ENCODE assay signal across 11 mouse cellular contexts in the genomic region with DNA sequence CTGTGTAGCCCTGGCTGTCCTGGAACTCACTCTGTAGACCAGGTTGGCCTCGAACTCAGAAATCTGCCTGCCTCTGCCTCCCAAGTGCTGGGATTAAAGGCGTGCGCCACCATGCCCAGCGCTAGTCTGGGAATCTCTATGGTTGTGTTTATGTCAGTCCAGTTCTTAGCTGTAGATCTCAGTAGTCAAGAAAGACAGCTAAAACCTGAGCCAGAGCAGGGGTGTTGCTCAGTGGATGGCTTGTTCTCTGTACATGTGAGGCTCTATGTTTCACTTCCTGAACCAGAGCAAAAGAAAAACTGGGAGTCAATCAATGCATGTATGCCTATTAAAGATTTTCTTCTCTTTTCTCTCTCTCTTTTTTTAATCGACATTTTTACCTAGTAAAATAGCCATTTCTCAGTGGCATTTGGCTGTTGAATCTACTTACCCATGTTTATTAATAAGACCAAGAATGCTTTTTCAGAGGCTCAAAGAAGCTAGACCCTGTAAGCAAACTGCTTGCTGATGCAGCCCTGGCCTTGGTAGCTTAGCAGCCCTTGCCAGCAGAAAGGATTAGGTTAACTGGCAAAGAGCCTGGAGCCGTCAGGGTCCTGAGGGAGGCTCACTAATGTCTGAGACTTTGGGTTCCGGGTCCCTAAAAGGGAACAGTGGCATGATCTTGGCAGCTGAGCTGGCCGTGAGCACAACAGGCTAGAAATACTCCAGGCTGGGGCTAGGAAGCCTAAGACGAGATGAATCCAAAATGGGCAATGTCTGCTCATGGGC.
A peak's percentile ranks its signal among the peaks of the same experiment; 100 is the strongest.
DNase-seq lines count a peak whose midpoint lies in the region; ATAC-seq and TF ChIP-seq lines count a peak whose summit lies in the region.
"Had no signal": no experiment of that assay in that cellular context is flagged by ENCODE, and none has a peak within 500 bp of the region (broad histone marks: within the 10 kb centered on the region; RNA-seq: fewer than 3 reads in every experiment).

No protein-coding gene starts in this region.

- no peaks in the 10 kb centered on the region for H3K36me3 ChIP-seq in midbrain, embryonic 12.5 days
- H3K36me3 ChIP-seq in midbrain, embryonic 10.5 days, result no peaks in the 10 kb centered on the region
- H3K36me3 ChIP-seq in forebrain, embryonic 14.5 days (ENCODE audit: control insufficient read depth, insufficient read depth, low read length), result no peaks in the 10 kb centered on the region
- no peaks in the 10 kb centered on the region for H3K36me3 ChIP-seq in midbrain, embryonic 16.5 days (ENCODE audit: control insufficient read depth, insufficient read depth, low read length)
- H3K36me3 ChIP-seq: limb, embryonic 13.5 days had no signal

- WGBS in midbrain, embryonic 12.5 days, result 79% methylated on average over 9 of the region's 9 CpGs
- 82% methylated on average over 9 of the region's 9 CpGs for WGBS in midbrain, embryonic 10.5 days
- WGBS in cerebellum, adult 2 months, result 45% methylated on average over 9 of the region's 9 CpGs
- 46% methylated on average over 9 of the region's 9 CpGs for WGBS in forebrain, embryonic 14.5 days
- 61% methylated on average over 9 of the region's 9 CpGs for WGBS in midbrain, embryonic 16.5 days

- TF ChIP-seq CTCF in cerebellum, adult 2 months (IDR thresholded peaks at IDR 0.05; ENCODE audit: borderline replicate concordance, insufficient read depth, low read depth, low read length), result no peak

- peak overlapping the region; percentile 5; the same call in 1 of the 2 replicates for H3K27ac ChIP-seq in midbrain, embryonic 12.5 days (replicated peaks)
- H3K27ac ChIP-seq in midbrain, embryonic 10.5 days (replicated peaks), result no peak overlapping the region
- H3K27ac ChIP-seq in cerebellum, adult 2 months (ENCODE audit: insufficient read depth, low read length), result peak overlapping the region; percentile 97
- H3K27ac ChIP-seq in forebrain, embryonic 14.5 days (ENCODE audit: low read depth, low read length), result peak overlapping the region; percentile 49; the same call in 1 of the 2 replicates
- H3K27ac ChIP-seq in midbrain, embryonic 16.5 days (ENCODE audit: low read length), result peak overlapping the region; percentile 46; the same call in 1 of the 2 replicates
- H3K27ac ChIP-seq: limb, embryonic 13.5 days had no signal

- H3K4me2 ChIP-seq in midbrain, embryonic 12.5 days (replicated peaks), result no peak overlapping the region
- no peak overlapping the region for H3K4me2 ChIP-seq in forebrain, embryonic 14.5 days (ENCODE audit: low read length)
- no peak overlapping the region for H3K4me2 ChIP-seq in midbrain, embryonic 16.5 days (ENCODE audit: low read length)
- H3K4me2 ChIP-seq: limb, embryonic 13.5 days had no signal

- ATAC-seq in midbrain, embryonic 12.5 days (ENCODE audit: low FRiP score, low read depth), result no peak
- peak; percentile 90 for ATAC-seq in forebrain, embryonic 14.5 days
- ATAC-seq in midbrain, embryonic 16.5 days, result peak; percentile 81
- ATAC-seq in monocyte, adult 5-6 weeks (replicated peaks; ENCODE audit: insufficient number of reproducible peaks, low FRiP score, low TSS enrichment, poor library complexity, severe bottlenecking), result no peak

- H3K9me3 ChIP-seq in midbrain, embryonic 12.5 days, result no peaks in the 10 kb centered on the region
- H3K9me3 ChIP-seq in midbrain, embryonic 10.5 days (replicated peaks), result no peaks in the 10 kb centered on the region
- H3K9me3 ChIP-seq in forebrain, embryonic 14.5 days (replicated peaks; ENCODE audit: control insufficient read depth, low read length), result no peaks in the 10 kb centered on the region
- no peaks in the 10 kb centered on the region for H3K9me3 ChIP-seq in midbrain, embryonic 16.5 days (replicated peaks; ENCODE audit: control insufficient read depth, low read length, poor library complexity, severe bottlenecking)
- H3K9me3 ChIP-seq: limb, embryonic 13.5 days had no signal

- no peak overlapping the region for H3K4me3 ChIP-seq in midbrain, embryonic 12.5 days
- H3K4me3 ChIP-seq in midbrain, embryonic 10.5 days, result no peak overlapping the region
- no peak overlapping the region for H3K4me3 ChIP-seq in cerebellum, adult 2 months (replicated peaks; ENCODE audit: insufficient read depth, low read depth, low read length)
- H3K4me3 ChIP-seq in forebrain, embryonic 14.5 days (ENCODE audit: low read depth, low read length), result no peak overlapping the region
- H3K4me3 ChIP-seq in midbrain, embryonic 16.5 days (ENCODE audit: low read depth, low read length), result no peak overlapping the region
- H3K4me3 ChIP-seq: limb, embryonic 13.5 days had no signal

- H3K4me1 ChIP-seq in midbrain, embryonic 12.5 days, result peaks cover 9% of the 10 kb centered on the region
- peaks cover 2% of the 10 kb centered on the region; the same call in 1 of the 2 replicates for H3K4me1 ChIP-seq in midbrain, embryonic 10.5 days
- H3K4me1 ChIP-seq in cerebellum, adult 2 months (ENCODE audit: control insufficient read depth, insufficient read depth, low read length), result peaks cover 48% of the 10 kb centered on the region
- H3K4me1 ChIP-seq in forebrain, embryonic 14.5 days (ENCODE audit: control insufficient read depth, insufficient read depth, low read length), result peaks cover 23% of the 10 kb centered on the region
- H3K4me1 ChIP-seq in midbrain, embryonic 16.5 days (ENCODE audit: control insufficient read depth, insufficient read depth, low read length), result peaks cover 12% of the 10 kb centered on the region

- no peak for TF ChIP-seq POLR2A in cerebellum, adult 2 months (IDR thresholded peaks at IDR 0.05; ENCODE audit: borderline replicate concordance, insufficient read depth, low read length)

- no peak overlapping the region for H3K9ac ChIP-seq in midbrain, embryonic 12.5 days (replicated peaks)
- H3K9ac ChIP-seq in forebrain, embryonic 14.5 days (ENCODE audit: low read length), result no peak overlapping the region
- no peak overlapping the region for H3K9ac ChIP-seq in midbrain, embryonic 16.5 days (ENCODE audit: low read depth, low read length)
- H3K9ac ChIP-seq: limb, embryonic 13.5 days had no signal

- no peak for DNase-seq in midbrain, embryonic 10.5 days (ENCODE audit: low spot score)
- DNase-seq in cerebellum, adult 2 months, result peak; percentile 79 to 86
- DNase-seq in forebrain, embryonic 14.5 days (ENCODE audit: low spot score), result peak; percentile 94
- DNase-seq in lung, postnatal 36 days, result no peak
- DNase-seq: heart, adult 18-20 months; kidney, adult 11 months; lung, postnatal 14 days had no signal

- H3K27me3 ChIP-seq in midbrain, embryonic 12.5 days, result no peaks in the 10 kb centered on the region
- no peaks in the 10 kb centered on the region for H3K27me3 ChIP-seq in midbrain, embryonic 10.5 days (ENCODE audit: low read depth, poor library complexity, severe bottlenecking)
- H3K27me3 ChIP-seq in cerebellum, adult 2 months (ENCODE audit: control insufficient read depth, insufficient read depth, low read length), result no peaks in the 10 kb centered on the region
- no peaks in the 10 kb centered on the region for H3K27me3 ChIP-seq in forebrain, embryonic 14.5 days (replicated peaks; ENCODE audit: control insufficient read depth, insufficient read depth, low read length)
- H3K27me3 ChIP-seq in midbrain, embryonic 16.5 days (ENCODE audit: control insufficient read depth, insufficient read depth, low read depth, low read length), result no peaks in the 10 kb centered on the region

Comparison
In these comparisons a context has a peak if more than half of its experiments do, and no peak if none do; other contexts are left out.
1. ATAC-seq: peak in forebrain, embryonic 14.5 days (single experiment) and midbrain, embryonic 16.5 days (single experiment); none in midbrain, embryonic 12.5 days (single experiment) and monocyte, adult 5-6 weeks (single experiment).
2. DNase-seq: peak in cerebellum, adult 2 months (2 of 2) and forebrain, embryonic 14.5 days (single experiment); none in midbrain, embryonic 10.5 days (single experiment) and lung, postnatal 36 days (single experiment).